Mouse (Mus musculus): Measurements from ENCODE around the gene Olfr78. TPM values are rescaled to one million over a fixed set of nuclear protein-coding genes. Genes with fewer than 3 reads are reported as not detected.

Gene Olfr78
- polyA plus RNA-seq, 1 experiment from 2014 or later: not detected

DNA sequence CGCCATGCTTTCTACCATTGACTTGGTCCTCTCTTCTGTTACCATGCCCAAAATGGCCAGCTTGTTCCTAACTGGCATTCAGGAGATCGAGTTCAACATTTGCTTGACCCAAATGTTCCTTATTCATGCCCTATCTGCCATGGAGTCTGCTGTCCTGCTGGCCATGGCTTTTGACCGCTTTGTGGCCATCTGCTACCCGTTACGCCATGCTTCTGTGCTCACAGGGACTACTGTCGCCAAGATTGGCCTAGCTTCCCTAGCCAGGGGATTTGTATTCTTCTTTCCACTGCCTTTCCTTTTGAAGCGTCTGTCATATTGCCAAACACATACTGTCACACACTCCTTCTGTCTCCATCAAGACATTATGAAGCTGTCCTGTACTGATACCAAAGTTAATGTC, 60.8 kb downstream of the Olfr78 start:
- WGBS: 91% methylated on average over 7 of the region's 7 CpGs
- H3K9ac ChIP-seq (replicated peaks; ENCODE audit: low read depth, low read length): no peak overlapping the region
- ATAC-seq (ENCODE audit: low read depth): no peak
- H3K27me3 ChIP-seq (ENCODE audit: control insufficient read depth, insufficient read depth, low read length): no peaks in the 10 kb centered on the region
- no peak overlapping the region for H3K4me3 ChIP-seq (ENCODE audit: low read depth, low read length)
- no peak overlapping the region for H3K27ac ChIP-seq (ENCODE audit: low read depth, low read length)
- H3K36me3 ChIP-seq (ENCODE audit: control insufficient read depth, insufficient read depth, low read length): no peaks in the 10 kb centered on the region
- no peaks in the 10 kb centered on the region for H3K4me1 ChIP-seq (ENCODE audit: control insufficient read depth, insufficient read depth, low read length)
- H3K9me3 ChIP-seq (ENCODE audit: control insufficient read depth, low read length): no peaks in the 10 kb centered on the region
- H3K4me2 ChIP-seq (ENCODE audit: low read depth, low read length): no peak overlapping the region

DNA sequence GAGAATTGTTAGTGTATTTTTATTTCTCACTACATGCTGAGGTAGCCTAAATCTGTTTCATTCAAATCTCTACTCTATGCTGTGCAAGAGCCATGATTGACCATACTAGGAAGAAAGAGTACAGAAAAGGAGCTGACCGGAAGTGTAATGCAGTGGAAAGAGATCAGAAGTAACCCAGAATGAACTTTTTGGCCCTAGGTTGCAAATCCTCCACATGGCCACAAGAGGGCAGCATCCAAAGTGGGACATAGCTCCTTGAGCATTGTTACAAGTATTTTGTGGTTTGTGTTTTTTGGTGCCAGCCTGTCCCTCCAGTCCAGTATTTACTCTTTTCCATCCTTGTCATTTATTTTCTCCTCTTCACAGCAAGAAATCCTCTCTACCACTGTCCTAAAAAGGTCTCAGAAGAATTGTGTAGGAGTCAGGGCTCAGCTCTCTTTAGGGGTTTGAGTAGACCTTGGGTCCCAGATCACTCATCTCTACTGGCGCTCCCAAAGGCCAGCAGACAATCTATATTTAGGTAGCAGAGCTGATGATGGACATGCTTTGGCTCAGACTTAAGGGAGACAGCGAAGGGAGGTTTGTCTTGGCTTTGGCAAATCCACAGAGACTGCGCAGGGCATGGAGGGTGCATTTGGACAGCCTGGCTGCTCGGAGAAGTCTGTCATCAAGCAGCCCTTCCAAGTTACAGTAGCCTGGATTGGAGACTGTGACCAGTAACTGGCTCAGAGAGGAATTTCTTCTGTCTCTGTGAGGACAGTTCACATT, 63.7 kb downstream of the Olfr78 start, which contains the start of gene Olfr557:
Olfr557 (plus strand) TSS at position 553 of the 768 bp plus-strand sequence.
- Histone ChIP-seq H3K4me2 (ENCODE audit: low read depth, low read length) (no peak within 1 kb of the TSS), H3K9me3 (ENCODE audit: control insufficient read depth, low read length) (no peaks in the 10 kb centered on the region), H3K27ac (ENCODE audit: low read depth, low read length) (no peak within 1 kb of the TSS), H3K4me1 (ENCODE audit: control insufficient read depth, insufficient read depth, low read length) (no peaks in the 10 kb centered on the region), H3K36me3 (ENCODE audit: control insufficient read depth, insufficient read depth, low read length) (no peaks in the 10 kb centered on the region), H3K27me3 (ENCODE audit: control insufficient read depth, insufficient read depth, low read length) (no peaks in the 10 kb centered on the region), H3K4me3 (ENCODE audit: low read depth, low read length) (no peak within 1 kb of the TSS), H3K9ac (replicated peaks; ENCODE audit: low read depth, low read length) (no peak within 1 kb of the TSS)
- 82% methylated on average over 5 of the region's 5 CpGs for WGBS
- ATAC-seq (ENCODE audit: low read depth): no peak; the same call in 1 of the 2 replicates

Other genes starting within 250 kb of the Olfr78 start
- gene Olfr547, start 224.7 kb downstream of the Olfr78 start, polyA plus RNA-seq (2014; fragmentation: Nextera tagmentation; extraction: Ambion mirVana): not detected in 2 replicates
- gene Olfr548-ps1, start 218.6 kb downstream of the Olfr78 start, polyA plus RNA-seq (2014; fragmentation: Nextera tagmentation; extraction: Ambion mirVana): not detected in 2 replicates
- not detected in 2 replicates for gene Olfr549, start 209.6 kb downstream of the Olfr78 start, polyA plus RNA-seq (2014; fragmentation: Nextera tagmentation; extraction: Ambion mirVana)
- gene Trim21, start 194.0 kb downstream of the Olfr78 start, polyA plus RNA-seq (2014; fragmentation: Nextera tagmentation; extraction: Ambion mirVana): 0.11 and 0.58 TPM in 2 replicates
- not detected in 2 replicates for gene Olfr550, start 188.0 kb downstream of the Olfr78 start, polyA plus RNA-seq (2014; fragmentation: Nextera tagmentation; extraction: Ambion mirVana)
- not detected in 2 replicates for gene Olfr551, start 167.6 kb downstream of the Olfr78 start, polyA plus RNA-seq (2014; fragmentation: Nextera tagmentation; extraction: Ambion mirVana)
- gene Olfr552, start 161.7 kb downstream of the Olfr78 start, polyA plus RNA-seq (2014; fragmentation: Nextera tagmentation; extraction: Ambion mirVana): not detected in 2 replicates
- gene Olfr553, start 141.3 kb downstream of the Olfr78 start, polyA plus RNA-seq (2014; fragmentation: Nextera tagmentation; extraction: Ambion mirVana): not detected in 2 replicates
- gene Olfr554, start 121.0 kb downstream of the Olfr78 start, polyA plus RNA-seq (2014; fragmentation: Nextera tagmentation; extraction: Ambion mirVana): not detected in 2 replicates
- gene Olfr555, start 100.6 kb downstream of the Olfr78 start, polyA plus RNA-seq (2014; fragmentation: Nextera tagmentation; extraction: Ambion mirVana): not detected in 2 replicates
- not detected in 2 replicates for gene Olfr556, start 94.6 kb downstream of the Olfr78 start, polyA plus RNA-seq (2014; fragmentation: Nextera tagmentation; extraction: Ambion mirVana)
- gene Trim68, start 72.1 kb downstream of the Olfr78 start, polyA plus RNA-seq (2014; fragmentation: Nextera tagmentation; extraction: Ambion mirVana): 8.0 and 8.7 TPM in 2 replicates
- gene Olfr557, start 63.6 kb downstream of the Olfr78 start, polyA plus RNA-seq (2014; fragmentation: Nextera tagmentation; extraction: Ambion mirVana): not detected in 2 replicates
- 0.12 and 0.36 TPM in 2 replicates for gene Olfr558, start 57.3 kb downstream of the Olfr78 start, polyA plus RNA-seq (2014; fragmentation: Nextera tagmentation; extraction: Ambion mirVana)
- gene Olfr33, start 40.4 kb downstream of the Olfr78 start, polyA plus RNA-seq (2014; fragmentation: Nextera tagmentation; extraction: Ambion mirVana): not detected in 2 replicates
- not detected in 2 replicates for gene Olfr559, start 32.0 kb downstream of the Olfr78 start, polyA plus RNA-seq (2014; fragmentation: Nextera tagmentation; extraction: Ambion mirVana)
- gene Olfr560, start 105 bp downstream of the Olfr78 start, polyA plus RNA-seq (2014; fragmentation: Nextera tagmentation; extraction: Ambion mirVana): not detected in 2 replicates
- not detected in 2 replicates for gene Olfr561, start 11.8 kb upstream of the Olfr78 start, polyA plus RNA-seq (2014; fragmentation: Nextera tagmentation; extraction: Ambion mirVana)
- not detected in 2 replicates for gene Olfr564, start 44.0 kb upstream of the Olfr78 start, polyA plus RNA-seq (2014; fragmentation: Nextera tagmentation; extraction: Ambion mirVana)
- gene Olfr566, start 99.3 kb upstream of the Olfr78 start, polyA plus RNA-seq (2014; fragmentation: Nextera tagmentation; extraction: Ambion mirVana): not detected in 2 replicates
- not detected in 2 replicates for gene Olfr568, start 117.7 kb upstream of the Olfr78 start, polyA plus RNA-seq (2014; fragmentation: Nextera tagmentation; extraction: Ambion mirVana)
- gene Olfr569, start 131.4 kb upstream of the Olfr78 start, polyA plus RNA-seq (2014; fragmentation: Nextera tagmentation; extraction: Ambion mirVana): not detected in 2 replicates
- not detected in 2 replicates for gene Olfr570, start 135.1 kb upstream of the Olfr78 start, polyA plus RNA-seq (2014; fragmentation: Nextera tagmentation; extraction: Ambion mirVana)
- 0.18 TPM in 1 of 2 replicates, not detected in the other for gene Olfr571, start 158.1 kb upstream of the Olfr78 start, polyA plus RNA-seq (2014; fragmentation: Nextera tagmentation; extraction: Ambion mirVana)
- not detected in 2 replicates for gene Olfr572, start 164.9 kb upstream of the Olfr78 start, polyA plus RNA-seq (2014; fragmentation: Nextera tagmentation; extraction: Ambion mirVana)
- not detected in 2 replicates for gene Olfr573-ps1, start 183.1 kb upstream of the Olfr78 start, polyA plus RNA-seq (2014; fragmentation: Nextera tagmentation; extraction: Ambion mirVana)
- gene Olfr574, start 189.0 kb upstream of the Olfr78 start, polyA plus RNA-seq (2014; fragmentation: Nextera tagmentation; extraction: Ambion mirVana): not detected in 2 replicates
- not detected in 2 replicates for gene Olfr575, start 199.3 kb upstream of the Olfr78 start, polyA plus RNA-seq (2014; fragmentation: Nextera tagmentation; extraction: Ambion mirVana)
- gene Olfr576, start 203.2 kb upstream of the Olfr78 start, polyA plus RNA-seq (2014; fragmentation: Nextera tagmentation; extraction: Ambion mirVana): not detected in 2 replicates
- gene Olfr577, start 216.5 kb upstream of the Olfr78 start, polyA plus RNA-seq (2014; fragmentation: Nextera tagmentation; extraction: Ambion mirVana): not detected in 2 replicates
- not detected in 2 replicates for gene Olfr578, start 229.9 kb upstream of the Olfr78 start, polyA plus RNA-seq (2014; fragmentation: Nextera tagmentation; extraction: Ambion mirVana)